Mouse (Mus musculus): Measurements from ENCODE around the gene Tmc7.

Gene Tmc7

DNA sequence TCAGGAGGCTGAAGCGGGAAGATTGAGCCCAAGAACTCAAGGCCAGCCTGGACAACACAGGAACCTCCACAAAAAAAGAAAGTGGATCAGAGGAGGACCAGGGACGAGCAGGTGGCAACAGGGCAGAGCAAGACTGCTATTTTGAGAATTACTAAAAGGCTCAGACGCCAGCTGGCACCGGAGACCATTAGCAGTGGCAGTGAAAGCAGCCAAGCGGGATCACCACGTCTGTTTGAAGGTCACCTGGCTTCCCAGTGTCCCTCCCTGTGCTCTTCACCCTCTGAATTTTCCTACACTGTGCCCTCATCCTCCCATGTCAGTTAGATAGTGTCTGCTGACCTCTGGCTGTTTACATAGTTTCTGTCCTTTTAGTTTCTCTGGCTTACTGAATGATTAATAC is 1.3 kb upstream of the Tmc7 start:
- DNase-seq (ENCODE audit: low spot score) = no peak

- no peak for DNase-seq (ENCODE audit: low spot score)
Observed at GRCm38 (mm10) chr7:118584926-118585325, 390 bp upstream of the Tmc7 start.

DNA sequence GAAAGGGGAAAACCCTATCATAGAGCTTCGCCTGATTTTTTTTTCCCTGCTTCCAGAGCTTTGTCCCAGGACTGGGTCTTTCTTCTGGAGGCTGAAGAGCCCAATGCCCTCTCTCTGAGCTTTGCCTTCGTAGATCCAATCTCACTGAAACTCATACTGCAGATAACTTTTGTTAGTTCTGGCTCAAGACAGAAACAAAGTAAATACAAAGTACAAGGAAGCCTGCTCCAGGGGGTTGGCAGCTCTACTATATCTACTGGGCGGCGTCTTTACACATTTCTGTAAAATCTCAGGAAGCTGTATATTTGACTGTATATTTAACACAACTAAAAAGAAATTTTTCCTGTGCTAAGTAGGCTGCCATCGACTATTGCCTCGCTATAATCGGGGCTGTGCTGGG is 715 bp downstream of the Tmc7 start:
- no peak for DNase-seq (ENCODE audit: low spot score)

- no peak for DNase-seq (ENCODE audit: low spot score)
Observed at GRCm38 (mm10) chr7:118579938-118580337, 4.6 kb downstream of the Tmc7 start.

DNA sequence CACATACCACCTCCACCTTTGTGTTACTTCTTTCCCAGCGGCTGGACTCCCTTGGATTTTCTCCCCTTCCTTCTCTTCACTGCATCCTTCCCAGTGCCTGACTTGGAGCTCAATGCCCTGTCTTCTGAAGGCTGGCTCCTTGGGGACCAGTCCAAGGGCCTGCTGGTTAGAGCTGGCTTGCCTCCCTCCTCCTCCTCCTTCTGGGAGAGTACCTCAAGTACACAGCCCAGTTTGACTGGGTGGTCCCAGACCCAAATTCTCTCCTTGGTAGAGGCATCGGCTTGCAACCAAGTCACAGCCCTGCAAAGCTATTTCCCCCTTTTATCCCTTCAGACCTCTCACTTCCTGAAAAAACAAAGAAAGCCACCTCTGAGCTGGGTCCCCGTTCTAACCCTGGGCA is 6.3 kb downstream of the Tmc7 start:
- no peak for DNase-seq (ENCODE audit: low spot score)

DNA sequence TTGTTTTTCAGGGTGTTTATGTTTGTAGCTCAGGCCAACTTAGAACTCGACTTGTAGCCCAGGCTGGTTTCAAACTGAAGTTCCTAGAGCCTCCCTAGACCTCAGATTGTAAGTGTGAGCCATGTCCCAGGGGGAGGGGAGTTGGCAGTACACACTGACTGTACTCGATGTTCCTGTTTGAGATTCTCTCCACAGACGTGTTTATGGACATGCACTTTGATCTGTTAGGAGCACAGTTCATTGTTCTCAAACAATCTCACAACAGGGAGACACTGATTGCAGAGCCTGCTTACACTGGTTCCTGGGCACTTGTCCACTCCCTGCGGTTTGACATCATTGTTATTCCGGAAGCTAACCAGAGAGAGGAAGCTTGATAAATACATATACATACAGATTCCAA is 12.5 kb downstream of the Tmc7 start:
- DNase-seq (ENCODE audit: low spot score) = no peak

- no peak for DNase-seq (ENCODE audit: low spot score)
Observed at GRCm38 (mm10) chr7:118571350-118571749, 13.2 kb downstream of the Tmc7 start.

DNA sequence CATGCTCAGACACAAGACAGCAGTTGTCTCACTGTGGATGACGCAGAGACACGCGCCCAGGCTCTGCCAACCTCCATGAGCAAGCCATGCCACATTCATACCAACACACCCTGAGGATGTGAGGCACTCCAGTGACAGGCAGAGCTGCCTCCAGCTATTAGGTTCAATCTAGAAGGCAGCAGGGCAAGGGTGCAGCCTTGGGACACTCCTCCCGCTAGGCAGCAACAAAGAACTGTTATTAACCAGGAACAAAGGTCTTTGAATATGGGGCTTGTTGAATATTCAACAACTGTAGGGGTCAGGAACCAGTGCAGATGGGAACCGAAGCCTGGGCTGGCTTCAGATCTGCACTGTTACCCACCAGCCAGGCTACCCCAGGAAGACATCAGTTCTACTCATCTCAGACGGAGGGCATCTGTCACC is 15.4 kb downstream of the Tmc7 start:
- DNase-seq (ENCODE audit: low spot score) = peak; percentile 27

DNA sequence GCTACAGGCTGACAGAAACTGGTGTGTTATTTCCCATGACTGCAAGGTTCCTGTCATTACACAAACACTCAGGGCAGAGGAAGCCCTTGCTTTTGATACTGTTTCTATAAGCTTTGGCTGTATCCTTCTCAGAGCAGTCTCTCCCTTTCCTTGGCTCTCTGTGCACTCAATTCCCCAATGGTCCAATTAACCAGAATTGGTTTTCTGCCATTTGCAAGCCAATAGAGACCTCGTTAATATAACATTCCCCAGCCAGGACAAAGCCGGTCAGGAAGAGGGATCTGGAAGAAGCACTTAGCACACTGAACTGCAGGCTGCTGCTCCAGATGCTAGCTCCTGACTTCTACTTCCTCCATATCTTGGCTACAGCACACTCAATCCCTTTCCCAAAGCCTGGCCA is 30.2 kb downstream of the Tmc7 start:
- DNase-seq (ENCODE audit: low spot score) = no peak

DNA sequence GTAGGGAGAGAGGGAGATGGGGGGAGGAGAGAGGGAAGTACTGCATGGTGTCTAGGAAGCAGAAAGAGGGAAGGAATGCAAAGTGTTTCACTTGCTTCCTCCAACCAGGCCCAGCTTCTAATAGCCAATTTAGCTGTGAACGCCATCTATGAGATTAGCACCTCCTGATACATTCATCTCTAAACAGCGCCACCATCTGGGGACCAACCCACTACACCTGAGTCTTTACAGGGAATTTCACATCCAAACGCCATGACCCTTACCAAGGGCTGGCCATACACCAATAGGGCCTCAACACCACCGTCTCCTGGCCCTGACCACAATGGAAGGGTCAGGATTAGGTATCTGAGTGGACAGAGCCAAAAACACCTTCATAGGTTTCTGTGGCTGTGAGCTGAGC is 30.7 kb downstream of the Tmc7 start:
- DNase-seq (ENCODE audit: low spot score) = no peak

GRCm38 (mm10) chr7:118547451-118547850 is 37.1 kb downstream of the Tmc7 start:
- no peak for DNase-seq (ENCODE audit: low spot score)

DNA sequence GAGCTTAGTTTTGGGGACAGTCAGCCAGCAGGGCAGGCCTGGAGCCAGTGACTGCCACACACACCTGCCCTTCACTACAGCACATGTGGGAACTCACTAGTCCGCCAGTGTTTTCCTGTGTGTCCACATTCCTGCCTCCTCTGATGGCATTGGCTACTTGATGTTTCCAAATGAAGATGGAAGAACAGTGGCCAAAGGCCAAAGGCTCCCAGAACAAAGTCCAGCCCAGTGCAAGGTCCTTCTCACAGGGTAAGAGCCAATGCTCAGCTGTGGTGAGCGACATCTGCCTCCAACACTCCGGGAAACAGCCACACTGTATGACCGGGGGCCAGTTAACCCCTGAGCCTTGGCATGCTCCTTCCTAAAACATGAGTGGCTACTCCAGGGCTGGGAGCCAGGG is 40.4 kb downstream of the Tmc7 start:
- no peak for DNase-seq (ENCODE audit: low spot score)

GRCm38 (mm10) chr7:118535076-118535475 is 49.5 kb downstream of the Tmc7 start:
- DNase-seq (ENCODE audit: low spot score) = no peak

DNA sequence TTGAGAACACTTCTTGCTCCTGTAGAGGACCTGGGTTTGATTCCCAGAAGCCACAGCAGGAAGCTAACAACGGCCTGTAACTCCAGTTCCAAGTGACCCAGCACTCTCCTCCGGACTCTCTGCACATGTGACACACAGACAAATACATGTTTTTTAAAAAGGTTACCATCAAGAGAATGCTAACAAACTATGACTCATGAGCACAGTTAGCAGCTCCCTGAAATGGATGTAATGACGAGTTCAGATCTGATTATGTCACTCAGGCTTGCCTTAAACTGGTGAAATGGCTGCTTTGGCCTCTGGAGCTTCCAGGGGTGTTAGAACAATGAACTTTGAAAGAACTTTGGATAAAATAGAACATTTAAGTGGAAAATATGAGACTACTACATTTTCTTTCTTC is 50.2 kb downstream of the Tmc7 start:
- no peak for DNase-seq (ENCODE audit: low spot score)

- DNase-seq (ENCODE audit: low spot score) = peak; percentile 99
Observed at GRCm38 (mm10) chr7:118533178-118533578, 51.4 kb downstream of the Tmc7 start, which contains the start of gene Coq7. Gene Coq7, minus strand, starts transcription at chr7:118533356.

- peak; percentile 94 for DNase-seq (ENCODE audit: low spot score)
Observed at GRCm38 (mm10) chr7:118532519-118533177, 51.9 kb downstream of the Tmc7 start.

GRCm38 (mm10) chr7:118526967-118527366 is 57.6 kb downstream of the Tmc7 start:
- no peak for DNase-seq (ENCODE audit: low spot score)

GRCm38 (mm10) chr7:118522077-118522476 is 62.5 kb downstream of the Tmc7 start:
- DNase-seq (ENCODE audit: low spot score) = no peak

GRCm38 (mm10) chr7:118519661-118520060 is 64.9 kb downstream of the Tmc7 start:
- no peak for DNase-seq (ENCODE audit: low spot score)

- peak; percentile 81 for DNase-seq (ENCODE audit: low spot score)
Observed at GRCm38 (mm10) chr7:118518687-118519086, 65.8 kb downstream of the Tmc7 start.

DNA sequence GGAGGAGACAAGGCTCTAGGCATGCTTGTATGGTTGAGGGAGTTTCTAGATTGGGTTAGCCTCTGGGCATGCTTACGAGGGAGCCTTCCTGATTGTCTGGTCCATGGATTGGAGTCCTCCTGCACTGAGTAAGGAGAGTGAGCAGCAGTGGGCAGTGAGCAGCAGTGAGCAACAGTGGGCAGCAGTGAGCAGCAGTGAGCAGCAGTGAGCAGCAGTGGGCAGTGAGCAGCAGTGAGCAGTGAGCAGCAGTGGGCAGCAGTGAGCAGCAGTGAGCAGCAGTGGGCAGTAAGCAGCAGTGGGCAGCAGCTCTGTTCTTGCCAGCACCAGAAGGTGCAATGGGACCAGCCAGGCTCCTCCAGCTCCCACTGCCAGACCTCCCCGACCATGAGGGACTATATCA is 66.7 kb downstream of the Tmc7 start:
- DNase-seq (ENCODE audit: low spot score) = peak; percentile 49

GRCm38 (mm10) chr7:118508556-118508955 is 76.0 kb downstream of the Tmc7 start:
- no peak for DNase-seq (ENCODE audit: low spot score)

- DNase-seq (ENCODE audit: low spot score) = no peak
Observed at GRCm38 (mm10) chr7:118503844-118504243, 80.7 kb downstream of the Tmc7 start.

- no peak for DNase-seq (ENCODE audit: low spot score)
Observed at GRCm38 (mm10) chr7:118502333-118502732, 82.2 kb downstream of the Tmc7 start.
